Mouse (Mus musculus): ENCODE measurements around the gene Tns4. TPM values are rescaled to one million over a fixed set of nuclear protein-coding genes. Genes with fewer than 3 reads are reported as not detected.

Gene Tns4
- polyA plus RNA-seq, 1 experiment from 2014 or later: 2.1 TPM

DNA sequence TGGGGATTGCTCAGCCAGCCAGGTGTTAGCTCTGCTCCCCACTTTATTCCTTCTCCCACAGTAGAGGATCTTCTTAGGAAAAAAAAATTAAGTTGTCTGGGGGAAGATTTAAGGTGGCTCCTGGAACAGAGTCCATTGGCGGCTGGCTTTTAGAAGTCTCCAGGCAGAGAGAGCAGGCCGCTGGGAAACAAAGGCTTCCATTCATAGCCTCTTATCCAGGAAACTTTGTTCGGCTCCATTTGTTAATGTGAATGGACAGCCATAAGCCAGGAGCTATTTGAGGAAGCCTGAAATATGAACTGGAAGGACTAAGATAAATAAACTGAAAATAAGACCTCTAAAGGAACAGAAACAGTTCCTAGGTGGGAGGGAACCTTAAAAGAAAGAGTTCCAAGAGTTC is 24.0 kb upstream of the Tns4 start:
- no peaks in the 10 kb centered on the region for H3K27me3 ChIP-seq
- ATAC-seq (ENCODE audit: insufficient number of reproducible peaks, low FRiP score, low TSS enrichment, low read depth): no peak
- H3K4me2 ChIP-seq: no peak overlapping the region

DNA sequence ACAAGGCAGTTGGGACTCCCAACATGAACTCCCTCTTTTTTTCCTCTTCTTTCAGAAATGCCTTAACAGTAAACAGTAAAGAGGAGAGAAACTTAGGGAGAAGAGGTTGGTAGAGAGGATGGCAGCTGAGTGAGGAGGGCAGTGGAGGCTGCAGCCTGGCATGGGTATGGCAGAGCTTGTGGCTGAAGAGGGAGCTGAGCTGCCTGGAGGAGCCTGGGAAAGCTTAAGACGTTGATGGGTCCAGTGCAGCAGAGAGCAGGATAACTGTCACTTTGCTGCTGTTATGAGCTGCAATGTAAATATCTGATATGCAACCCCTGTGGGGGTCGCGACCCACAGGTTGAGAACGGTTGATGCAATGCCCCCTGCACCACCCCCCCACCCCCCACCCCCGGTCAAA is 23.6 kb upstream of the Tns4 start:
- WGBS: 45% methylated on average over 5 of the region's 5 CpGs
- Histone ChIP-seq H3K9me3 (no peaks in the 10 kb centered on the region), H3K36me3 (no peaks in the 10 kb centered on the region), H3K4me1 (peaks cover 9% of the 10 kb centered on the region), H3K4me2 (no peak overlapping the region), H3K27ac (peak overlapping the region; percentile 38), H3K27me3 (no peaks in the 10 kb centered on the region), H3K9ac (no peak overlapping the region), H3K4me3 (no peak overlapping the region)
- no peak for ATAC-seq (ENCODE audit: insufficient number of reproducible peaks, low FRiP score, low TSS enrichment, low read depth)

More for the DNA sequence above, 24.0 kb upstream of the Tns4 start:
- no peaks in the 10 kb centered on the region for H3K9me3 ChIP-seq
- H3K36me3 ChIP-seq: no peaks in the 10 kb centered on the region
- no peak overlapping the region for H3K4me3 ChIP-seq
- H3K27ac ChIP-seq: peak overlapping the region; percentile 38
- peaks cover 9% of the 10 kb centered on the region for H3K4me1 ChIP-seq
- no peak overlapping the region for H3K9ac ChIP-seq
- WGBS: 13% methylated on average over 3 of the region's 3 CpGs

DNA sequence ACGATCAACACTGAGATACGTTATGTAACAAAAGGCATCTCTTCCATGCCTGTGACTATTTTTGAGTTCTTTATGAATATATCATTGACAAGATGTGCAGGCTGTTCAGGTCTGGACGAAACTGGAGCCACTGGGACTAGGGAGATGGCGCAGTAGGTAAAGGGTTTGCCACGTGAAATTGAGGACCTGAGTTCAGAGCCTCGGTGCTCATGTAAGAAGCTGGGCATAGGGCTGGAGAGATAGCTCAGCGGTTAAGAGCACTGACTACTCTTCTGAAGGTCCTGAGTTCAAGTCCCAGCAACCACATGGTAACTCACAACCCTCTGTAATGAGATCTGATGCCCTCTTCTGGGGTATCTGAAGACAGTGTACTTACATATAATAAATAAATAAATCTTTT is 22.5 kb upstream of the Tns4 start:
- Histone ChIP-seq H3K9ac (no peak overlapping the region), H3K4me1 (peaks cover 15% of the 10 kb centered on the region), H3K9me3 (no peaks in the 10 kb centered on the region), H3K36me3 (no peaks in the 10 kb centered on the region), H3K4me2 (no peak overlapping the region), H3K4me3 (no peak overlapping the region), H3K27ac (no peak overlapping the region), H3K27me3 (no peaks in the 10 kb centered on the region)
- ATAC-seq (ENCODE audit: insufficient number of reproducible peaks, low FRiP score, low TSS enrichment, low read depth): no peak
- WGBS: 76% methylated on average over 7 of the region's 7 CpGs

DNA sequence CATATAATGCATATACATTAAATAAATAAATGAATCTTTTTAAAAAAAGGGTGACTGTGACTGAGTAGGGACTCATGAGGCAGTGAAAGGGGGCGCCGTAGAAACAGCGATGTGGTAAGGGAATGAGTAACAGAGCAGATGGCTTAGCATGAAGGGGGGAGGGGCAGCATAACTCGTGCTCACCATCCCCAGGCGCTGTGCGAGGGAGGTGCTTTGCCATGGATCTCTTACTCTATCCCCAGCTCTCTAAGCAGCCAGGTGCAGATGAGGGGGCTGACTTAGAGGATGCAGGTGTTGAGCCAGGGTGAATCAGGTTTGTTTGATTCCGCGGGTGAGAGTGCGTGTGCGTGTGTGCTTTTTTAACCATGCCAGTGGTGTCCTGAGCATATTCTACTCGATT is 22.0 kb upstream of the Tns4 start:
- no peak for ATAC-seq (ENCODE audit: insufficient number of reproducible peaks, low FRiP score, low TSS enrichment, low read depth)
- no peaks in the 10 kb centered on the region for H3K9me3 ChIP-seq
- H3K4me3 ChIP-seq: no peak overlapping the region
- 51% methylated on average over 11 of the region's 11 CpGs for WGBS
- H3K27me3 ChIP-seq: no peaks in the 10 kb centered on the region
- peaks cover 20% of the 10 kb centered on the region for H3K4me1 ChIP-seq
- no peak overlapping the region for H3K27ac ChIP-seq
- H3K4me2 ChIP-seq: no peak overlapping the region
- H3K36me3 ChIP-seq: no peaks in the 10 kb centered on the region
- H3K9ac ChIP-seq: no peak overlapping the region

DNA sequence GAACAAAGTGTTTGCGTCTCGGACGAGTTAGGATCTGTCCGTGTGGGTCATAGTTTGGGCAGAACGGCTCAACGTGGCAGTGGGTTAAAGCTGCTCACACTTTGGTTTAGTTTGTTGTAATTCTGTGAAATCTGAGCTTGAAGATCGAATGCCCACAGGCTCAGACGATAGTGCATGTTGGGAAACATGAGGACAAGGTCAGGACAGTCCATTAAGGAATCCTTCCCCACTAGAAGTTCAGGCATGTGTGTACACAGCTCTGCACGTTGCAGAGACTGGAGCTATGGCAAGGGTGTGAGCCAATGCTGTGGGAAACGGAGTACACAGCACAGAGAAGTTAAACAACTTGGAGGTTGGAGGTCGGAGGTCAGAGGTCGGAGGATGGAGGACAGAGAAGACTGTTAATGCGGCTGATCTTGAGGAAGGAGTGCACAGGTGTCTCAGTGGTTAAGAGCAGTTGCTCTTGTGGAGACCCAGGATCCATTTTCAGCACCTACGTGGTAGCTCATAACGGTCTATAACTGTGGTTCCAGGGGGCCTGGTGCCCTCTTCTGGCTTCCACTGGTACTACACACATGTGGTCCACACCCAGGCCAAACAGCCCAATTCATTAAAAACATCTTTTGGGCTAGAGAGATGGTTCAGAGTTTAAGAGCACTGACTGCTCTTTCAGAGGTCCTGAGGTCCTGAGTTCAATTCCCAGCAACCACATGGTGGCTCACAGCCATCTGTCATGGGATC is 21.4 kb upstream of the Tns4 start:
- no peaks in the 10 kb centered on the region for H3K27me3 ChIP-seq
- H3K27ac ChIP-seq: no peak overlapping the region
- H3K4me3 ChIP-seq: no peak overlapping the region
- no peak overlapping the region for H3K9ac ChIP-seq
- WGBS: 78% methylated on average over 15 of the region's 15 CpGs
- ATAC-seq (ENCODE audit: insufficient number of reproducible peaks, low FRiP score, low TSS enrichment, low read depth): no peak
- H3K36me3 ChIP-seq: no peaks in the 10 kb centered on the region
- no peak overlapping the region for H3K4me2 ChIP-seq
- H3K9me3 ChIP-seq: no peaks in the 10 kb centered on the region
- H3K4me1 ChIP-seq: peaks cover 24% of the 10 kb centered on the region

DNA sequence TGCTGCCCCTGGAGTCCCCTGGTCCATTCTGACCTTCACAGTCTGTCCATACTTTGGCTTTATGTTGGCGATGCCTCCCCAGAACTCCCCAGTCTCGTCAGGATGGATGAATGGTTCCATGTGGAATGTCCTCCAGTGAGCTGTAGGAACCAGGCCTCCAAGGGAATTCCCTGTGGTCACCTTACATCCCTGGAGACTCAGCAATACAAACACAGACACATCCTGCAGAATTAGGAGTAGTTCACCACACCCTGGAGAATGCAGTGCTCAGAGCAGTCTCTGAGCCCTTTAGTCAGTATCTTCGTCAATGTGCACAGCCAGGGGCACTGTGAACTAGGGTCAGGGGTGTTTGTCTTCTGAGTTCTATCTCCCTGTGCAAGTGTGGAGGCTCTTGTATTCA is 19.2 kb upstream of the Tns4 start:
- no peak overlapping the region for H3K27ac ChIP-seq
- peaks cover 24% of the 10 kb centered on the region for H3K4me1 ChIP-seq
- no peak for ATAC-seq (ENCODE audit: insufficient number of reproducible peaks, low FRiP score, low TSS enrichment, low read depth)
- H3K9me3 ChIP-seq: no peaks in the 10 kb centered on the region
- no peaks in the 10 kb centered on the region for H3K27me3 ChIP-seq
- H3K9ac ChIP-seq: no peak overlapping the region
- WGBS: 66% methylated on average over 3 of the region's 3 CpGs
- H3K4me2 ChIP-seq: no peak overlapping the region
- no peaks in the 10 kb centered on the region for H3K36me3 ChIP-seq
- no peak overlapping the region for H3K4me3 ChIP-seq

DNA sequence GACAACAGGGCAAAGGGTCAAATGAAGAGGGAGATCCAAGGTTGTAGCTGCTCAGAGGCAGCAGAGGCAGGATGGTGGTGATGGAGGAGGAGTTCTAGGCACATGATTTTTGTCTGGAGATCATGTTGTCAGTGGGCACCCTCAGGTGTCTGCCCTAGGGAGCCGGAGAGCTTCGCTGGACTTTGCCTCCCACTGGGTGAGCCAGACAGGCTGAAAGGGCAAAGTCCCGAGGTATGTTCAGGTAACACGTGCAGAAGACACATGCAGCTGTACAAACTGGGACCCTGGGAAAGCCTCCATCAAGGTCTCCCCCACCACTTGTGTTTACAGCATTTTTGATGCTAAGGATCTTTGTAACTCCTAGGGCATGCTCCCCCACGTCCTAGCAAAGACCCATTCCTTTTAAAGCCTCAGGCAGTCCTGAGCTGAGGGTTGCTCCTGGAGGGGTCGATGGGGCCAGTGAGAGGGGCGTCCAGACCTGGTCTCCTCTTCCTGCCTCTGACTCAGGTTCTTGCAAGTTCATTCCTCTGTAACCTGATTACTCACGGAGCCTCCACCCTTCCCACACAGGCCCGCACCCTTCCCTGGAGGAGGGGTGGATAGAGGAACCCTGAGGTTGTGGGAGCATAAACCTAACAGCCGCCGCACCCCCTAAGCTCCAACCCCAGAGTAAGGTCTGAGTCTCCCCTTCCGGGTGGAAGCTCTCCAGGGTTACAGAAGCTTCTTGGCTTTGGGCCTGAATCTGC is 17.0 kb upstream of the Tns4 start:
- 41% methylated on average over 12 of the region's 12 CpGs for WGBS
- Histone ChIP-seq H3K9me3 (no peaks in the 10 kb centered on the region), H3K9ac (no peak overlapping the region), H3K4me1 (peaks cover 22% of the 10 kb centered on the region), H3K27me3 (no peaks in the 10 kb centered on the region), H3K36me3 (no peaks in the 10 kb centered on the region), H3K27ac (peak overlapping the region; percentile 40), H3K4me3 (no peak overlapping the region), H3K4me2 (no peak overlapping the region)
- no peak for ATAC-seq (ENCODE audit: insufficient number of reproducible peaks, low FRiP score, low TSS enrichment, low read depth)

DNA sequence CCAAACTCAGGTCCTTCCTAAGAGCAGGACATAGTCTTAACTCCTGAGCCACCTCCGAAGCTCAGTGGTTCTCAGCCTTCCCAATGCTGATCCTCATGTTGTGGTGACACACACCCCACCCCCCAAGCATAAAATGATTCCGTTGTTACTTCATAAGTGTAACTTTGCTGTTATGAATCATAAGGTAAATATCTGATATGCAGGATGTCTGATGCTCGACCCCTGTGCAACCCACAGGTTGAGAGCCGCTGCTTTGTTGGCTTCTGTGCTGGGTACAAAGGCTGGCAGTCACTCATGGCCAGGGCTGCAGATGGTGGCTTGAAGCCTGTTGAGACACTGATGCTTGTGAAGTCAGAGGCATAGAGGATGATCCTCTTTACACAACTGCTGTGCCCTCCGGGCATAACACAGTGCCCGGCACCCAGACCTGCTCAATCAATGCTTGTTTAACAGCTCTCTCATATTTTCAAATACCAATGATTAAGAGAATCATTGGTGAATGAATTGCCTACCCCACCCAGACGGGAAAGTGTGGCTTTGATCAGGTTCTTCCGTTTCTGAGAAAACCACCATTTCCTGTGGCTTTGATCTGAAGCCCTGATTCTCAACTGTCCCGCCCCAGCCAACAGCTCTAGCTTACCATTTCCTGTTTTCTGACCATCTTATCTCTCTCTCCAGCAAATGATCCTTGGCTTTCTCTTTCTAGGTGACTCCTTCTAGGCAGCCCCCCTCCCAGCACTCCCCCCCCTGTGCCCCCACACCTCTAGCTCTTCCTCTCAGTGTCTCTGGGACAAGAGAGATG is 15.7 kb upstream of the Tns4 start:
- H3K9ac ChIP-seq: no peak overlapping the region
- ATAC-seq (ENCODE audit: insufficient number of reproducible peaks, low FRiP score, low TSS enrichment, low read depth): no peak
- H3K27ac ChIP-seq: no peak overlapping the region
- WGBS: 63% methylated on average over 9 of the region's 9 CpGs
- H3K4me3 ChIP-seq: no peak overlapping the region
- H3K9me3 ChIP-seq: no peaks in the 10 kb centered on the region
- H3K27me3 ChIP-seq: no peaks in the 10 kb centered on the region
- H3K4me2 ChIP-seq: no peak overlapping the region
- peaks cover 30% of the 10 kb centered on the region for H3K4me1 ChIP-seq
- H3K36me3 ChIP-seq: no peaks in the 10 kb centered on the region

DNA sequence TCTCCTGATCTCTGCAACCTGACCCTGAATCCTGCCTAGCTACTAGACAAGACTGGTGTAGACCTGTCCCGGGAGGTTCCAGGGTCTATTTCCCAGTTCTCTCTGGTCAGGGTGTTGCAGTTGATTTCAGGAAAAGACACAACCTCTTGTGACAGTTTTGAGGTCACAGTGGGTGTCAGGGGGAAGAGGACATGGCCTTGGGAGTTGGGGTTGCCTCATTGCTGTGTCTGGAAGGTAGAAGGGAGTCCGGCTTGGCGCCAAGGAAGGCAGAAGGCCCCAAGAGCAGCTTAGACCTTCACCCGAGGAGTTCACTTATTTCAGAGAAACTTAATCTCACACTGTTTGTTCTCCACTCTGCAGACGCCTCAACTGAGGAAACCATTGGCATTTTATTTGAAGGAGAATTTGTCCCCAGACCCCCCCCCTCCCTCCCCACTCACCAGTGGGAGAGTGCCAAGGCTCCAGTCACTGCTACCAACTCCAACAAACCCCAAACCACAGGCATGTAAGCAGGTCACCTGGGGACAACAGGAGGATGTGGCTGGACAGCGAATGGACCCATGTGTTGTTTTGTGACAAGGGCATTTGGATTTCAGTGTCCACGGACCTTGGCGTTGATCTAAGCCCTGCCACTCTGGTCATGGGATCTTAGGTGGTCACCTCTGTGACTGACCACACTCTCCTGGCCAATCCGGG is 13.6 kb upstream of the Tns4 start:
- H3K9me3 ChIP-seq: no peaks in the 10 kb centered on the region
- whole genome bisulfite sequencing: 75% methylated on average over 9 of the region's 9 CpGs
- no peaks in the 10 kb centered on the region for H3K36me3 ChIP-seq
- no peak overlapping the region for H3K9ac ChIP-seq
- H3K4me1 ChIP-seq: peaks cover 40% of the 10 kb centered on the region
- no peak overlapping the region for H3K4me3 ChIP-seq
- no peak overlapping the region for H3K4me2 ChIP-seq
- H3K27me3 ChIP-seq: no peaks in the 10 kb centered on the region
- 0 out of 2 replicates have a peak overlapping the region, but pooled peaks have one; percentile 14 for H3K27ac ChIP-seq
- ATAC-seq (ENCODE audit: insufficient number of reproducible peaks, low FRiP score, low TSS enrichment, low read depth): no peak

DNA sequence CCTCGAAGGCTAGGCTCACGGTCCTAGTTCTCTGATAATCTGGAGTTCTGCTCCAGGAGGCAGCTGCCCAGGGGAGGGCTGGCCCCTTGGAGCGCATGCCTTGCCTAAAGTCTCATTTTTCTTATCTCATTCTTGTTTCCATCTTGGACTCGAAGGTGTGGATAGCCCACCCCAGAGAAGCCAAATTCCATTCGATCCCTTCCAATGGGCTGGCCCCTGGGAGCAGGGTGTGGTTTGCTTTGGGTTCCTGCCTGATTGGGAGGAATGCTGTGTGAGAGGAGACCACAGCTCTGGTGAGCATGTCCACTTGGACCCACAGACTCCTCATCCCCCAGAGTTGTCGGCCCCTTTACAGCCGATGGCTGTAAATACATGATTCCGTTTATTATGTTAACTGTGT is 12.6 kb upstream of the Tns4 start:
- WGBS: 61% methylated on average over 8 of the region's 8 CpGs
- Histone ChIP-seq H3K4me1 (peaks cover 40% of the 10 kb centered on the region), H3K9me3 (no peaks in the 10 kb centered on the region), H3K36me3 (no peaks in the 10 kb centered on the region), H3K4me2 (no peak overlapping the region), H3K27ac (no peak overlapping the region), H3K27me3 (no peaks in the 10 kb centered on the region), H3K9ac (no peak overlapping the region), H3K4me3 (no peak overlapping the region)
- no peak for ATAC-seq (ENCODE audit: insufficient number of reproducible peaks, low FRiP score, low TSS enrichment, low read depth)

DNA sequence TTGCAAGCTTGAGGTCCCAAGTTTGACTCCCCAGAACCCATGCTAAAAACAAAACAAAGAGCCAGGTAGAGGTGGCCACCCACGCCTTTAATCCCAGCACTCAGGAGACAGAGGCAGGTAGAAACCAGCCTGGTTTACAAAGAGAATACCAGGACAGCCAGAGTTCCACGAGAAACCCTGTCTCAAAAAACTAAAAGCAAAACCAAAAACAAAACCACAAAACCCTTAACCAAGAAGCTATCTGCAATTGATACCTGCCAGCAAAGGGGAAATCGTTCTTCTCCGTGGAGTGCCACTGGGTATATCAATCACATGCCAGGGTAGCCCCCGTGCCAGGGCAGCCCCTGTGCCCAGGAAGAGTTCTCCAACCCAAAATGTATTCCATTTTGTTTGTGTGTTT is 11.1 kb upstream of the Tns4 start:
- Histone ChIP-seq H3K4me1 (peaks cover 41% of the 10 kb centered on the region), H3K27ac (0 out of 2 replicates have a peak overlapping the region, but pooled peaks have one; percentile 11), H3K9me3 (no peaks in the 10 kb centered on the region), H3K9ac (no peak overlapping the region), H3K36me3 (no peaks in the 10 kb centered on the region), H3K4me3 (no peak overlapping the region), H3K27me3 (no peaks in the 10 kb centered on the region), H3K4me2 (no peak overlapping the region)
- WGBS: 80% methylated on average over 5 of the region's 5 CpGs
- no peak for ATAC-seq (ENCODE audit: insufficient number of reproducible peaks, low FRiP score, low TSS enrichment, low read depth)

Measured in limb, embryonic 15.5 days (tissue).